Mouse (Mus musculus) bone marrow macrophage, adult 2 months (primary cell): ENCODE measurements around the gene Gm45062.

ENCODE experiments used
- CTCF ChIP-seq: IDR thresholded peaks from 2 replicates; pipeline ENCODE4 v1.5.1; 2012; ENCODE audit warnings: low read depth, mild to moderate bottlenecking, low read length, moderate library complexity
- POLR2A ChIP-seq: IDR thresholded peaks from 2 replicates; pipeline ENCODE4 v1.6.1; 2012; ENCODE audit warnings: mild to moderate bottlenecking, low read depth, low read length, borderline replicate concordance

- TF ChIP-seq POLR2A (no peak), CTCF (no peak)
Measured at GRCm38 (mm10) chr6:8467667-8468337, 208.6 kb downstream of the Gm45062 start.
